Mouse (Mus musculus) spleen, postnatal 36 days (tissue): ENCODE data around the gene Olfr916.

Experiments used
- DNase-seq, 2 experiments: peaks; one replicate each; pipeline ENCODE4 v3.0.0; 2022; ENCODE audit warnings: low spot score in 2 of 2, mixed read lengths in 1 of 2

The Olfr916 gene

GRCm38 (mm10) chr9:38659775-38660174, at the start of gene Olfr916:
Gene Olfr916, minus strand, starts transcription at chr9:38659875.
- no peak for DNase-seq

GRCm38 (mm10) chr9:38674501-38674900, 14.8 kb upstream of the Olfr916 start, which contains the start of gene Olfr918:
Gene Olfr918, minus strand, starts transcription at chr9:38674601.
- DNase-seq = no peak

GRCm38 (mm10) chr9:38672887-38673286, 13.2 kb upstream of the Olfr916 start:
- no peak for DNase-seq

GRCm38 (mm10) chr9:38665742-38666141, 6.1 kb upstream of the Olfr916 start, which contains the start of gene Olfr917:
Gene Olfr917, minus strand, starts transcription at chr9:38665842.
- DNase-seq = no peak

GRCm38 (mm10) chr9:38632406-38632805, 27.3 kb downstream of the Olfr916 start:
- no peak for DNase-seq
